Mouse (Mus musculus) ES-Bruce4 (cell line): ENCODE results near the gene Ddx39.

ENCODE experiments used
- CTCF ChIP-seq: IDR thresholded peaks from one replicate; pipeline ENCODE4 v1.8.1; 2011; ENCODE audit warnings: low read depth, low read length
- EP300 ChIP-seq: IDR thresholded peaks from 2 replicates; pipeline ENCODE4 v1.6.1; 2011; ENCODE audit warnings: low read depth, low read length; ENCODE audit not compliant: insufficient read depth
- POLR2A ChIP-seq: IDR thresholded peaks from one replicate; pipeline ENCODE4 v1.8.1; 2011; ENCODE audit warnings: low read length; ENCODE audit not compliant: insufficient read depth

DNA sequence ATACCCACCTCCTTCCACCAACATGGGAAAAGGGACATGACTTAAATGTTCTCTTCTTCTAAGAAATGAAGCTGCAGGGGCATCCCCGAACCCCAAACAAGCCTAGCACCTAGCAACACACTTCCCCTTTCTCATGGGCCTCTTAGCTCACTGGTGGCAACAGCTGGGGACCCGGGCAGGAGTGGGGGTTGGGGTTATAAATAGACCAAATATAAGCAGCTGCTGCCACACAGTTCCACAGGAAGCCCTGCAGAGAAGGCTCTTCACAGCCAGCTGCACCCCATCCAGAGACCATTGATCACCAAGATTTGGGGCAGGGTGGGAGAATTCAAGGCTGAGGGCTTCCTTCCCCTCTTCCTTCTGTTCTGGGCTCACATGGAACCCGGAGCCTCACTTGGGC lies 33.7 kb downstream of the Ddx39 start:
- no peak for TF ChIP-seq POLR2A
- no peak for TF ChIP-seq CTCF
- no peak for TF ChIP-seq EP300
